Mouse (Mus musculus): ENCODE measurements around the gene Gm42906. TPM values are rescaled to one million over a fixed set of nuclear protein-coding genes. Genes with fewer than 3 reads are reported as not detected.

Gene Gm42906
- not detected in 2 replicates for polyA plus RNA-seq (2014; fragmentation: Nextera tagmentation; extraction: Ambion mirVana)

DNA sequence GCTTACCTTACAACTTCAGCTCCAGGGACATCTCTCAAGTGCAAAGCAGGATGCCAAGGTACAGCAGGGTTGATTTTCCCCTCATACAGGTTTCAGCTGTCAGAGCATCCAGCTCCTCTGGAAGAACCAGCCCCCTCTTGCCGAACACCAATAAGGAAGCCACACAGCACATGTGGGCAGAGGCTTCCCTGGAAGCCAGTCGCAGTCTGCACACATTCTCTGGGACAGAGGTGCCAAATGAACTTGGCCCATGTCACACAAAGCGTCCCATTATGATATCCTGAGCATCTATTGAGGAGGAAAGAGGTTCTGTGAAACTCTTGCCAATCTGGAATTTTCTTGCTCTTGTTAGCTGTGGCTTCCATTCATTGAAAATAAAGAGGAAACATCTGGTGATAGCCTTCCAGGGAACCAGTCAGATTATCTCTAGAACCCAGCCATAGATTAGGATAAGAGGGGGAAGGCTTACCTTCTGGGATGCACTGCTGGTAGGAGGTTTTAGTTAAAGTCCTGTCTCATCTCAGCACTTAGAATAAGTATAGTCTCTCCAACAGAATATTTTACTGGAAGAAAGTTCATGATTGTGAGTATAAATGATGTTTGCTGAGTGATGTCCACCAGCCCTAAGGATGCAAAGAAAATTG is at the start of gene Gm42906:
TSS of gene Gm42906 (minus strand) at position 51 of the 644 bp plus-strand sequence.
- H3K36me3 ChIP-seq (ENCODE audit: control insufficient read depth, insufficient read depth, low read length): no peaks in the 10 kb centered on the region
- no peak within 1 kb of the TSS for H3K9ac ChIP-seq (ENCODE audit: low read length)
- peak; percentile 54 for DNase-seq (ENCODE audit: low spot score, missing footprints)
- H3K4me2 ChIP-seq: no peak within 1 kb of the TSS
- H3K4me1 ChIP-seq (ENCODE audit: control insufficient read depth, insufficient read depth, low read length): no peaks in the 10 kb centered on the region
- ATAC-seq (ENCODE audit: low FRiP score): no peak
- no peak within 1 kb of the TSS for H3K27ac ChIP-seq (ENCODE audit: low read depth, low read length)
- WGBS: 72% methylated on average over 3 of the region's 3 CpGs
- no peaks in the 10 kb centered on the region for H3K9me3 ChIP-seq (ENCODE audit: control insufficient read depth, low read length)
- no peak within 1 kb of the TSS for H3K4me3 ChIP-seq (ENCODE audit: low read depth, low read length)
- H3K27me3 ChIP-seq (ENCODE audit: control insufficient read depth, insufficient read depth, low read length): no peaks in the 10 kb centered on the region

DNA sequence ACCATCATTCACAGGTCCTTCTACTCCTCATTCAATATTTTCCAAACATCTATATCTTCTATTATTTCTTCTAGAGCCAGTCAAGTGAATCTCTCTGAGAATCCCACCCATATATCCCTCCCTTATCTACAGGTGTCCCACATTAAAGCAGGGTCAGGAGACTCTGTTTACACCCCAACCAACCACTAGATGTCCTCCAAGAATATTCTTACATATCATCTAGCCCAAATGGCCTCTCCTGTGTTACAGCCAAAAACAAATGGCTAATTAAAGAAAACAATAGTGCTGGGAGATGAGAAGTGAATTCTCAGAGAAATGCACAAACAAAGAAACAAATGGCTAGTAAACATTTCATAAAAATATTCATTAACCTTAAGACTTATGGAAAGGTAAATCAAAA is 17.7 kb upstream of the Gm42906 start:
- H3K9ac ChIP-seq (ENCODE audit: low read length): no peak overlapping the region
- ATAC-seq (ENCODE audit: low FRiP score) (no peak), DNase-seq (ENCODE audit: low spot score, missing footprints) (no peak)
- H3K27ac ChIP-seq (ENCODE audit: low read depth, low read length): no peak overlapping the region
- no peak overlapping the region for H3K4me2 ChIP-seq
- no peaks in the 10 kb centered on the region for H3K27me3 ChIP-seq (ENCODE audit: control insufficient read depth, insufficient read depth, low read length)
- H3K4me3 ChIP-seq (ENCODE audit: low read depth, low read length): no peak overlapping the region
- H3K4me1 ChIP-seq (ENCODE audit: control insufficient read depth, insufficient read depth, low read length): no peaks in the 10 kb centered on the region
- H3K9me3 ChIP-seq (ENCODE audit: control insufficient read depth, low read length): no peaks in the 10 kb centered on the region
- H3K36me3 ChIP-seq (ENCODE audit: control insufficient read depth, insufficient read depth, low read length): no peaks in the 10 kb centered on the region

DNA sequence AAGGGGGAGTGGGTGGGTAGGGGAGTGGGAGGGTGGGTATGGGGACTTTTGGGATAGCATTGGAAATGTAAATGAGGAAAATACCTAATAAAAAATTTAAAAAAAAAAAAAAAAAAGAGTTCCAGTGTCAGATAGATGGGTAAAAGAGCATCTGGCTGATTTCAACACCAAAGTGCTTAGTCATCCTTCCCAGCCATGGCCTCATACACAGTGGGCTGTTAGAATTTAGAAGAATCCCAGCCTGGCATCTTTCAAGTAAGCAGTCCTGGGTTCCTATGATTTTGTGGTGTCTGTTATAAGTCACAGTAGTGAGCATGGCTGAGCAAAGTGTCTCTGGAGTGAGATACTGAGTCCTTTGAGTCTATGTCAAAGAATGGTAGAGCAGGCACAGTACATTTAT is 7.1 kb upstream of the Gm42906 start:
- Histone ChIP-seq H3K36me3 (ENCODE audit: control insufficient read depth, insufficient read depth, low read length) (no peaks in the 10 kb centered on the region), H3K4me1 (ENCODE audit: control insufficient read depth, insufficient read depth, low read length) (no peaks in the 10 kb centered on the region), H3K9me3 (ENCODE audit: control insufficient read depth, low read length) (no peaks in the 10 kb centered on the region), H3K4me3 (ENCODE audit: low read depth, low read length) (no peak overlapping the region), H3K27me3 (ENCODE audit: control insufficient read depth, insufficient read depth, low read length) (no peaks in the 10 kb centered on the region), H3K4me2 (no peak overlapping the region), H3K27ac (ENCODE audit: low read depth, low read length) (no peak overlapping the region), H3K9ac (ENCODE audit: low read length) (no peak overlapping the region)
- ATAC-seq (ENCODE audit: low FRiP score) (no peak), DNase-seq (ENCODE audit: low spot score, missing footprints) (peak; percentile 53)

- DNase-seq (ENCODE audit: low spot score, missing footprints) (no peak), ATAC-seq (ENCODE audit: low FRiP score) (no peak)
- Histone ChIP-seq H3K9ac (ENCODE audit: low read length) (no peak overlapping the region), H3K4me3 (ENCODE audit: low read depth, low read length) (no peak overlapping the region), H3K36me3 (ENCODE audit: control insufficient read depth, insufficient read depth, low read length) (no peaks in the 10 kb centered on the region), H3K9me3 (ENCODE audit: control insufficient read depth, low read length) (no peaks in the 10 kb centered on the region), H3K27me3 (ENCODE audit: control insufficient read depth, insufficient read depth, low read length) (no peaks in the 10 kb centered on the region), H3K4me1 (ENCODE audit: control insufficient read depth, insufficient read depth, low read length) (no peaks in the 10 kb centered on the region), H3K4me2 (no peak overlapping the region), H3K27ac (ENCODE audit: low read depth, low read length) (no peak overlapping the region)
- WGBS: 79% methylated on average over 3 of the region's 3 CpGs
These were observed 1.5 kb downstream of the Gm42906 start for GRCm38 (mm10) chr5:151426466-151426865.

GRCm38 (mm10) chr5:151422692-151423091 is 5.3 kb downstream of the Gm42906 start:
- Histone ChIP-seq H3K9me3 (ENCODE audit: control insufficient read depth, low read length) (no peaks in the 10 kb centered on the region), H3K27ac (ENCODE audit: low read depth, low read length) (no peak overlapping the region), H3K9ac (ENCODE audit: low read length) (no peak overlapping the region), H3K4me3 (ENCODE audit: low read depth, low read length) (no peak overlapping the region), H3K4me1 (ENCODE audit: control insufficient read depth, insufficient read depth, low read length) (no peaks in the 10 kb centered on the region), H3K27me3 (ENCODE audit: control insufficient read depth, insufficient read depth, low read length) (no peaks in the 10 kb centered on the region), H3K36me3 (ENCODE audit: control insufficient read depth, insufficient read depth, low read length) (no peaks in the 10 kb centered on the region), H3K4me2 (no peak overlapping the region)
- 96% methylated on average over 6 of the region's 6 CpGs for WGBS
- DNase-seq (ENCODE audit: low spot score, missing footprints) (peak; percentile 51), ATAC-seq (ENCODE audit: low FRiP score) (no peak)

- ATAC-seq (ENCODE audit: low FRiP score): no peak
These were observed 6.1 kb downstream of the Gm42906 start for GRCm38 (mm10) chr5:151421859-151422258.

DNA sequence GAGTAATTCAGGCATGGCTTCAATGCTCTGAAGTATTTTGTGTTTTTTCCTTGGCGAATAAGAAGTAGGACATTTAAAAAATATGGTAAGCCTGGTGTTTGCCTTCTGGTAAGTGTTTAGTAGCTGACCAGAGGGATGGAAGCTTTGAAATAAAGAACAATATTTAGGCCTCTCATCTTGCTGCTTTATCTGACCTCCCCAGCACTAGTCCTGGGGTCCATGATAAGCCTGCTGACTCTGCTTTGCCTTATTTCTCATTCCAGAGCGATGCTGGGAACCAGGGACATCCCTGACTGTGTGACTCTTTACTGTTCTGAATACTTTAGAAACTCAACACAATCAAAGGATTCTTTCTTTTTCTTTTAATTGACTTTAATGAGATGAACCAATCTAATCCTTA is 9.4 kb downstream of the Gm42906 start:
- no peak overlapping the region for H3K4me2 ChIP-seq
- DNase-seq (ENCODE audit: low spot score, missing footprints) (peak; percentile 44), ATAC-seq (ENCODE audit: low FRiP score) (no peak)
- H3K27me3 ChIP-seq (ENCODE audit: control insufficient read depth, insufficient read depth, low read length): no peaks in the 10 kb centered on the region
- no peaks in the 10 kb centered on the region for H3K9me3 ChIP-seq (ENCODE audit: control insufficient read depth, low read length)
- H3K27ac ChIP-seq (ENCODE audit: low read depth, low read length): no peak overlapping the region
- no peak overlapping the region for H3K4me3 ChIP-seq (ENCODE audit: low read depth, low read length)
- H3K9ac ChIP-seq (ENCODE audit: low read length): no peak overlapping the region
- WGBS: 91% methylated on average over 2 of the region's 2 CpGs
- H3K36me3 ChIP-seq (ENCODE audit: control insufficient read depth, insufficient read depth, low read length): no peaks in the 10 kb centered on the region
- no peaks in the 10 kb centered on the region for H3K4me1 ChIP-seq (ENCODE audit: control insufficient read depth, insufficient read depth, low read length)

More at GRCm38 (mm10) chr5:151421859-151422258, 6.1 kb downstream of the Gm42906 start:
- no peaks in the 10 kb centered on the region for H3K36me3 ChIP-seq (ENCODE audit: control insufficient read depth, insufficient read depth, low read length)
- H3K27ac ChIP-seq (ENCODE audit: low read depth, low read length): no peak overlapping the region
- 75% methylated on average over 7 of the region's 7 CpGs for WGBS
- H3K9me3 ChIP-seq (ENCODE audit: control insufficient read depth, low read length): no peaks in the 10 kb centered on the region
- no peaks in the 10 kb centered on the region for H3K27me3 ChIP-seq (ENCODE audit: control insufficient read depth, insufficient read depth, low read length)
- peak; percentile 73 for DNase-seq (ENCODE audit: low spot score, missing footprints)
- H3K9ac ChIP-seq (ENCODE audit: low read length): no peak overlapping the region
- no peak overlapping the region for H3K4me2 ChIP-seq
- no peaks in the 10 kb centered on the region for H3K4me1 ChIP-seq (ENCODE audit: control insufficient read depth, insufficient read depth, low read length)
- H3K4me3 ChIP-seq (ENCODE audit: low read depth, low read length): no peak overlapping the region

DNA sequence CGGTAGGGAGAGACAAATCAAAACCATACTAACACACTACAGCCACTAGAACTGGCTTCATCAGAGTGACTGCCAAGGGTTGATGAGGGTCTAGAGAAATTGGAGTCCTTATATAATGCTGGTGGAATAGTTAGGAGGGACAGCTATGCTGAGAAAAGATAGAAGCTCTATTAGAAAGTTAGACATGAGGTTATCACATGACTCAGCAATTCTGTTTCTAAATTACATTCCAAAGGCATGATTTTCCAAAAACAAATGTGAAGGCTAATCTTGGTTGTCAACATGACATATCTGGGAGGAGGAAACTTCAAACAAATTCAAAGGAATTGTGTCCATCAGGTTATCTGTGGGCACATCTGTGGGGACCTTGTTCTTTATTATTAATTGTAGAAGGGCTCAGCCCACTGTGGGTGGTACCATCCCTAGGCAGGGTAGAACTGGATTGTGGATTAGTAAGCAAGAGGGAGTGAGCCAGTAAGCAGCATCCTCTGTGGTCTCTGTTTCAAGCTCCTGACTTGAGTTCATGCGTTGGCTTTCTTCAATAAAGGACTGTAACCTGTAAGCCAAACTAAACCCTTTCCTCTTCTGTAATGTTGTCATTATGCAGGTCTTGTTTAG is 10.4 kb downstream of the Gm42906 start:
- Histone ChIP-seq H3K9me3 (ENCODE audit: control insufficient read depth, low read length) (no peaks in the 10 kb centered on the region), H3K27me3 (ENCODE audit: control insufficient read depth, insufficient read depth, low read length) (no peaks in the 10 kb centered on the region), H3K9ac (ENCODE audit: low read length) (no peak overlapping the region), H3K4me2 (no peak overlapping the region), H3K4me3 (ENCODE audit: low read depth, low read length) (no peak overlapping the region), H3K27ac (ENCODE audit: low read depth, low read length) (no peak overlapping the region), H3K36me3 (ENCODE audit: control insufficient read depth, insufficient read depth, low read length) (no peaks in the 10 kb centered on the region), H3K4me1 (ENCODE audit: control insufficient read depth, insufficient read depth, low read length) (no peaks in the 10 kb centered on the region)
- ATAC-seq (ENCODE audit: low FRiP score): no peak
- WGBS: 80% methylated on average over 2 of the region's 2 CpGs
- DNase-seq (ENCODE audit: low spot score, missing footprints): peak; percentile 69

DNA sequence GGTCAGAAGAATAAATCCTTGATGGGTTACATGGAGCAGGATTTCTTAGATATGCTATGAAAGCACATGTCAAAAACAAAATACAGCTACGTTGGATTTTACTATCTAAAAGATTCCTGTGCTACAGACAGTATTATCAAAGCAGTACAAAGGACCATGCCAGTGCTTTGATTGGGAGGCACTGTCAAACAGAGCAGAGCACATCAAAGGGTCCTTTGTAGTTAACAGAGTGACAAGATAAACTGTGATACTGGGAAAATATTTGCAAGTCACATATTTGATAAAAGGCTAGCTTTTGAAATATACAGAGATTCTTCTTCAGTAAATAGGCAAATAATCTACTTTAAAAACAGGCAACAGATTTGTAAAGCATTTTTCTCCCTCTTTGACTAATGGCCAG is 11.0 kb downstream of the Gm42906 start:
- H3K4me3 ChIP-seq (ENCODE audit: low read depth, low read length): no peak overlapping the region
- ATAC-seq (ENCODE audit: low FRiP score) (no peak), DNase-seq (ENCODE audit: low spot score, missing footprints) (peak; percentile 72)
- no peaks in the 10 kb centered on the region for H3K9me3 ChIP-seq (ENCODE audit: control insufficient read depth, low read length)
- no peaks in the 10 kb centered on the region for H3K4me1 ChIP-seq (ENCODE audit: control insufficient read depth, insufficient read depth, low read length)
- no peak overlapping the region for H3K4me2 ChIP-seq
- H3K27me3 ChIP-seq (ENCODE audit: control insufficient read depth, insufficient read depth, low read length): no peaks in the 10 kb centered on the region
- no peak overlapping the region for H3K27ac ChIP-seq (ENCODE audit: low read depth, low read length)
- H3K9ac ChIP-seq (ENCODE audit: low read length): no peak overlapping the region
- H3K36me3 ChIP-seq (ENCODE audit: control insufficient read depth, insufficient read depth, low read length): no peaks in the 10 kb centered on the region
- WGBS: 45% methylated on average over 1 of the region's 1 CpGs
